Mouse (Mus musculus): ENCODE data around the gene Gm26661. TPM values are rescaled to one million over a fixed set of nuclear protein-coding genes. Genes with fewer than 3 reads are reported as not detected.

Gene Gm26661
- total RNA-seq (2023): not detected

GRCm38 (mm10) chr14:7791532-7792159 is at the start of gene Gm26661:
Gene Gm26661 (plus strand): TSS chr14:7791587.

GRCm38 (mm10) chr14:7817770-7818462 is 26.5 kb downstream of the Gm26661 start, which contains the start of gene Flnb:
Gene Flnb (plus strand): TSS chr14:7817957.

Other genes with a start within 250 kb of the Gm26661 start
- not detected for gene Gm3558, start 223.0 kb upstream of the Gm26661 start, total RNA-seq (2023)
- not detected for gene Gm10338, start 196.0 kb upstream of the Gm26661 start, total RNA-seq (2023)
- not detected for gene Gm10128, start 147.6 kb upstream of the Gm26661 start, total RNA-seq (2023)
- gene Flnb, start 26.4 kb downstream of the Gm26661 start, total RNA-seq (2023): 10 to 100 TPM; 15.8 to 17.5 TPM
- not detected for gene Gm45521, start 165.7 kb downstream of the Gm26661 start, total RNA-seq (2023)
- 1 to 10 TPM; 5.5 to 6.5 TPM for gene Dnase1l3, start 203.0 kb downstream of the Gm26661 start, total RNA-seq (2023)
- 10 to 100 TPM; 11.6 to 14.1 TPM for gene Abhd6, start 211.3 kb downstream of the Gm26661 start, total RNA-seq (2023)

All from B cell, adult 67 days (primary cell).